Mouse (Mus musculus) neural tube, embryonic 15.5 days (tissue): ENCODE results near the gene Mmrn2. TPM values are rescaled to one million over a fixed set of nuclear protein-coding genes. Genes with fewer than 3 reads are reported as not detected.

Experiments used
- ATAC-seq: fragments of 200-750 bp; cut with Nextera tagmentation; 2 replicates; pipeline ENCODE4 v1.8.0; 2017; ENCODE audit warnings: mild to moderate bottlenecking, moderate TSS enrichment, moderate library complexity; ENCODE audit not compliant: low FRiP score
- H3K27ac ChIP-seq: fragments of 300-500 bp; sonication (generic); replicated peaks from 2 replicates; pipeline ENCODE4 v1.5.1; 2015; ENCODE audit warnings: mild to moderate bottlenecking, inconsistent platforms
- H3K27me3 ChIP-seq: fragments of 300-500 bp; sonication (generic); replicated peaks from 2 replicates; pipeline ENCODE4 v1.6.1; 2015; ENCODE audit warnings: inconsistent platforms
- H3K36me3 ChIP-seq: fragments of 300-500 bp; sonication (generic); 2 replicates; pipeline ENCODE4 v1.6.1; 2015; ENCODE audit warnings: inconsistent platforms
- H3K4me1 ChIP-seq: fragments of 300-500 bp; sonication (generic); 2 replicates; pipeline ENCODE4 v1.6.1; 2015; ENCODE audit warnings: inconsistent platforms
- H3K4me2 ChIP-seq: fragments of 300-500 bp; sonication (generic); 2 replicates; pipeline ENCODE4 v1.6.1; 2015; ENCODE audit warnings: inconsistent platforms, mild to moderate bottlenecking, moderate library complexity
- H3K4me3 ChIP-seq: fragments of 300-500 bp; sonication (generic); replicated peaks from 2 replicates; pipeline ENCODE4 v1.5.1; 2015; ENCODE audit warnings: mild to moderate bottlenecking, inconsistent platforms
- H3K9ac ChIP-seq: fragments of 300-500 bp; sonication (generic); replicated peaks from 2 replicates; pipeline ENCODE4 v1.6.1; 2015; ENCODE audit warnings: mild to moderate bottlenecking, inconsistent platforms
- H3K9me3 ChIP-seq: fragments of 300-500 bp; sonication (generic); replicated peaks from 2 replicates; pipeline ENCODE4 v1.6.1; 2016; ENCODE audit warnings: inconsistent platforms
- WGBS: fragments of 180-500 bp; shearing (Covaris S2); methylation state at CpG from one replicate; pipeline ENCODE4 v1.1.7; 2015; ENCODE audit warnings: mixed read lengths; 5-methylcytosine and 5-hydroxymethylcytosine counted together
- polyA plus RNA-seq: library from polyadenylated mRNA; unstranded; fragments of >200 nt; fragmentation: Nextera tagmentation; extraction: Ambion mirVana; gene quantifications from 2 replicates; pipeline ENCODE4 v1.2.1, GENCODE M21; 2015

Mmrn2 gene
- polyA plus RNA-seq, 1 experiment from 2014 or later, result 3.3 TPM

DNA sequence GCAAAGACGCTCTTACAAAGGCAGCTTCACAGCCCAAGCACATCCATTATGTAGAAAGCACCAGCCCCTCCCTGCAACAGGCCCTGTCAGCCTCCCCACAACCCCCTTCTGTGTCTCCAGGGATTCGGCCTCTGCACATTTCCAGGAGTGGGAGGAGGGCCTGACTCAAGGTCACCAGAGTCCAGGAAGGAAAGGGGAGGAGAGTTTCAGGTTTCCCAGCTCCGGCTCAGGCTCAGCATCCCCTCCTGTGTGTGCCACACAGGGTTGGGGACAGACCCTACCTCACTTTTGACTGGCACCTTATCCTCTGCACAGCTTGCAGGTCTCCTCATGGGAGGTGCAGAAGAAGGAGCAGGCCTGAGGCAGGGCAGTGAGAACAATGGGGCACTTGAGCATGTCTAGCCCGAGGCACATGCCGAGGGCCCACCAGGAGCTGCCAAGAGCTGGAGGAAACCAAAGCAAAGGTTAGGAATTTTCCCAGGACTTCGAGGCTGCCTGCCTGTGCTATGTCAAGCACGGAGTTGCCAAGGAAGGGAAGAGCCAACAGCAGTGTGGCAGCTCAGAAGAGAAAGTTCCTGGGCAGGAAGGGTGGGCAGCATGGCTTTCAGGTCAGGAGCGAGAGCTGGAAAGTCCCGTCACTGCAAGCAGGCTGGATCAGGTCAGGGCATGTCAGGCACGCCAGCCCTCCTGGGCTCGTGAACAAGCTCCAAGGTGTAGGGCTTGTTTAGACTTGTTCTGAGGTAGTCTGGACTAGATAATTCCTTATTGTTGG lies 3.5 kb downstream of the Mmrn2 start:
- Histone ChIP-seq H3K27ac (peak overlapping the region; percentile 61), H3K4me1 (peaks cover 20% of the 10 kb centered on the region), H3K27me3 (no peaks in the 10 kb centered on the region), H3K9ac (no peak overlapping the region), H3K9me3 (no peaks in the 10 kb centered on the region), H3K4me2 (no peak overlapping the region), H3K4me3 (no peak overlapping the region), H3K36me3 (no peaks in the 10 kb centered on the region)
- peak; percentile 45 for ATAC-seq
- WGBS, result 48% methylated on average over 11 of the region's 11 CpGs

DNA sequence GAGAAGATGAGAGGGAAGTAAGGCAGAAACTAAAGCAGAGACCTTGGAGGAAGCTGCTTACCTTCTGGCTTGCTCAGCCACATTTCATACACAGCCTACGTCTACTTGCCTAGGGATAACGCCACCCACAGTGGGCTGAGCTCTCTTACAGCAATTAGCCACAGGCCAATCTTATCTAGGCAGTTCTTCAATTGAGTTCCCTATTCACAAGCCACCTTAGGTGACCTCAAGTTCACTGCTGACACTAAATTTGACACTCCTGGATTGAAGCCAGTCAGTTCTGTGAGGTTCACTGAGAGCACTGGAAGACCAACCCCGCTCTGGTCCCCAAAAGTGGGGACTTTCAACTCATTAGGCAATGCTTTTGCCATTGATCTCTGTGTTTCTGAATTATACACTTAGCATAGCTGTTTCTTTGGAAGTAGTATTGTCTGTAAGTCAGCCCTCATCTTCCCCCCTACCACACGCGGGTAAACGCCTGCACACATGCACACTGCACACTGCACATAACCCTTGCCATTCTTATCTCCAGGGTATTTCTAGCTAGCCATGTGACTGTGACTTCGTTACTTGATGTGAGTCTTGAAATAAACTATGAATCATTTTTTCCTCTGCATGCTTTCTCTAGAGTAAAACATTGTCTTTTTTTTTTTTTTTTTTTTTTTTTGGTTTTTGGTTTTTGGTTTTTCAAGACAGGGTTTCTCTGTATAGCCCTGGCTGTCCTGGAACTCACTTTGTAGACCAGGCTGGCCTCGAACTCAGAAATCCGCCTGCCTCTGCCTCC lies 7.8 kb downstream of the Mmrn2 start:
- no peak overlapping the region for H3K4me3 ChIP-seq
- H3K27me3 ChIP-seq, result no peaks in the 10 kb centered on the region
- no peak overlapping the region for H3K4me2 ChIP-seq
- no peak overlapping the region for H3K27ac ChIP-seq
- H3K9ac ChIP-seq, result no peak overlapping the region
- 95% methylated on average over 9 of the region's 9 CpGs for WGBS
- H3K9me3 ChIP-seq, result no peaks in the 10 kb centered on the region
- no peaks in the 10 kb centered on the region for H3K36me3 ChIP-seq
- H3K4me1 ChIP-seq, result peaks cover 7% of the 10 kb centered on the region
- ATAC-seq, result no peak

DNA sequence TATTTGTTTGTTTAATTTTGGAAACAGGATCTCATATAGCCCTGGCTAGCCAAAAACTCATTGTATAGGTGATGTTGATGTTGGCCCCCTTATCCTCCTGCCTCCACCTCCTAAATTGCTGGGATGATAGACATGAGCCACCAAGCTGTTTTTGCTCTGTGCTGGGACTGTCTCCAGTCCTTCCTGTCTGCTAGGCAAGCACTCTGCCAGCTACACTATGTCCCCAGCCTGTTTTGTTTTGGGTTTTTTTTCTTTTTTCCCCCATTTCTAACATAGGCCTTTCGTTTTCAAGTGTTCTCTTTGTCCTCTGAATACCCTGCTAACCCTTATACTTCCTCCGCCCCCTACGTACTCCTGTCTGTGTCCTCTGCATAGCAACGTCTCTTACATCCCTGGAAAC lies 18.0 kb downstream of the Mmrn2 start:
- Histone ChIP-seq H3K4me2 (no peak overlapping the region), H3K9ac (no peak overlapping the region), H3K27ac (no peak overlapping the region), H3K4me3 (no peak overlapping the region), H3K9me3 (no peaks in the 10 kb centered on the region), H3K27me3 (no peaks in the 10 kb centered on the region), H3K36me3 (peaks cover 3% of the 10 kb centered on the region; the same call in 1 of the 2 replicates), H3K4me1 (no peaks in the 10 kb centered on the region)
- WGBS, result 65% methylated on average over 4 of the region's 4 CpGs
- no peak for ATAC-seq

DNA sequence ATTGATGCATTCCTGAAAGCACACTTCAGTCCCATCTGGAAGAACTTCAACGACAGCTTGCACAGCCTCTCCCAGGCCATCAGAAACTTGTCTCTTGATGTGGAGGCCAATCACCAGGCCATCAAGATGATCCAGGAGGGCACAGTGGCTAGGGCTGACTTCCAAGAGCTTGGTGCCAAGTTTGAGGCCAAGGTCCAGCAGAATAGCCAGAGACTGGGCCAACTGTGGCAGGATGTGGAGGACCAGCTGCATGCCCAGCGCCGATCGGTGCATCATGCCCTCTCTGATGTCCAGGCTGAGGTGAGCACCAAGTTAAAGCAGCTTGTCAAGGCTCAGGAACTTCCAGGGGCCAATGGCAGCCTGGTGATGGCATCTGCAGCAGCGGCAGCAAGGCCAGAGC lies 22.6 kb downstream of the Mmrn2 start:
- Histone ChIP-seq H3K36me3 (peaks cover 12% of the 10 kb centered on the region), H3K4me3 (no peak overlapping the region), H3K4me2 (no peak overlapping the region), H3K9me3 (no peaks in the 10 kb centered on the region), H3K27me3 (no peaks in the 10 kb centered on the region), H3K27ac (no peak overlapping the region), H3K9ac (no peak overlapping the region), H3K4me1 (no peaks in the 10 kb centered on the region)
- no peak for ATAC-seq
- 95% methylated on average over 5 of the region's 5 CpGs for WGBS

DNA sequence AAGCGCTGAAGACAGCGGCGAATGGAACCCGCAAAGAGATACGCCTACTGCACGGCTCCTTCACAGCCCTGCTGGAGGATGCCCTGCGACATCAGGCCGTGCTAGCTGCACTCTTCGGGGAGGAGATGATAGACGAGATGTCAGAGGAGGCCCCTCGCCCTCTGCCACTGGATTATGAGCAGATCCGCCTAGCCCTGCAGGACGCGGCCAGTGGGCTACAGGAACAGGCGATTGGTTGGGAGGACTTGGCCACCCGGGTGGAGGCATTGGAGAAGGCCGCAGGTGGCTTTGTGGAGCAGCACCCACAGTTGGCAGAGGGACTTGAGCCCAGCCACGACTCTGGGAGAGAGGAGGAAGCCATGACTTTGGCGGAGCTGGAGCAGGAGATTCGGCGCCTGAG lies 23.6 kb downstream of the Mmrn2 start:
- H3K9me3 ChIP-seq, result no peaks in the 10 kb centered on the region
- peaks cover 12% of the 10 kb centered on the region for H3K36me3 ChIP-seq
- ATAC-seq, result no peak
- no peaks in the 10 kb centered on the region for H3K27me3 ChIP-seq
- H3K27ac ChIP-seq, result no peak overlapping the region
- no peaks in the 10 kb centered on the region for H3K4me1 ChIP-seq
- 93% methylated on average over 21 of the region's 21 CpGs for WGBS
- H3K9ac ChIP-seq, result no peak overlapping the region
- H3K4me3 ChIP-seq, result no peak overlapping the region
- no peak overlapping the region for H3K4me2 ChIP-seq

DNA sequence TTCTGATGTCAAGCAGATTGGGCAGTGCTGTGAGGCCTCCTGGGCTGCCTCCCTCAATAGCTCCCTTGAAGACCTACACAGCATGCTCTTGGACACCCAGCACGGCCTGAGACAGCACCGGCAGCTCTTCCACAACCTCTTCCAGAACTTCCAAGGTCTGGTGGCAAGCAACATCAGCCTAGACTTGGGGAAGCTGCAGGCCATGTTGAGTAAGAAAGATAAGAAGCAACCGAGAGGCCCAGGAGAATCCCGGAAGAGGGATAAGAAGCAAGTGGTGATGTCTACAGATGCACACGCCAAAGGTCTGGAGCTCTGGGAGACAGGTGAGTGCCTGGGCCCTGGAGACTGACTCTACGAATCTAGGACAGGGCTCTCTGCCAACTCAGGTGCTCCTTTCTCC lies 24.0 kb downstream of the Mmrn2 start:
- Histone ChIP-seq H3K4me1 (no peaks in the 10 kb centered on the region), H3K4me3 (no peak overlapping the region), H3K36me3 (peaks cover 12% of the 10 kb centered on the region), H3K27me3 (no peaks in the 10 kb centered on the region), H3K9ac (no peak overlapping the region), H3K4me2 (no peak overlapping the region), H3K9me3 (no peaks in the 10 kb centered on the region), H3K27ac (no peak overlapping the region)
- ATAC-seq, result no peak
- 95% methylated on average over 6 of the region's 6 CpGs for WGBS

DNA sequence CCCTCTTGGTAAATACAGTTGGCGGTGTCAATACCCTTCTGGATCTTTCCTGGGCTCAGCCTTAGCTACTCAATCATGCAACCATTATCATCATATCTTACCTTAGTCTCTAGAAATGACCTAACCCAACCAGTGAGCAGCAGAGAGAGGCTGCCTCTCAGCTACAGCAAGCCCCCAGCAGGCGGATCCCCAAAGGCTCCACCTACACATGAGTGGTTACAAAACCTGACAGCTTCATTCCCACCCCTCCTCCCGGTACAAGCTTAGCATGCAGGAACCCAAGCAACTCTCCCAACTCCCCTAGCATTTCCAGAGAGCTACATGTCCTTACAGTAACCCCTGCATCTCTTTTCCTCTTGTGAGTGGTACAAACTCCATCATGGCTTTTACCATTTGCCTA lies 24.8 kb downstream of the Mmrn2 start:
- H3K27me3 ChIP-seq, result no peaks in the 10 kb centered on the region
- ATAC-seq, result no peak
- 93% methylated on average over 3 of the region's 3 CpGs for WGBS
- no peak overlapping the region for H3K9ac ChIP-seq
- no peak overlapping the region for H3K4me2 ChIP-seq
- H3K27ac ChIP-seq, result no peak overlapping the region
- no peak overlapping the region for H3K4me3 ChIP-seq
- H3K4me1 ChIP-seq, result no peaks in the 10 kb centered on the region
- no peaks in the 10 kb centered on the region for H3K9me3 ChIP-seq
- H3K36me3 ChIP-seq, result peaks cover 13% of the 10 kb centered on the region

DNA sequence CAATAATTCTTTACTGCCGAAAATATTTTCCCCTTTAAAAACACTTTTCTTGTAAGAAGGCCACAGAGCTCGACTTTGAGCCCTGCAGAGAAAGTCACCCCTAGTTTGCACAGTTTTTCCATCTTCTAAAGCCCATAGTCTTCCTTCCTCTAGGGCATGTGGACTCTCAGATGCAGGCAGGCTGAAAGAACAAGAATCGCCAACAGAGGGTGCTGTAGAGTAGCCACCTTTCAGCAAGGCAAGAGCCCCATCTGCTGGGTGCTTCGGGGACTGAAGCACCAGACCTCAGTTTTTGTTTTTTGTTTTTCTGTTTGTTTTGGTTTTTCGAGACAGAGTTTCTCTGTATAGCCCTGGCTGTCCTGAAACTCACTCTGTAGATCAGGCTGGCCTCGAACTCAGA lies 25.9 kb downstream of the Mmrn2 start:
- WGBS, result 54% methylated on average over 6 of the region's 6 CpGs
- no peaks in the 10 kb centered on the region for H3K27me3 ChIP-seq
- H3K9me3 ChIP-seq, result no peaks in the 10 kb centered on the region
- no peak overlapping the region for H3K27ac ChIP-seq
- H3K4me2 ChIP-seq, result no peak overlapping the region
- no peak for ATAC-seq
- H3K4me3 ChIP-seq, result no peak overlapping the region
- H3K4me1 ChIP-seq, result no peaks in the 10 kb centered on the region
- H3K9ac ChIP-seq, result no peak overlapping the region
- peaks cover 16% of the 10 kb centered on the region for H3K36me3 ChIP-seq

DNA sequence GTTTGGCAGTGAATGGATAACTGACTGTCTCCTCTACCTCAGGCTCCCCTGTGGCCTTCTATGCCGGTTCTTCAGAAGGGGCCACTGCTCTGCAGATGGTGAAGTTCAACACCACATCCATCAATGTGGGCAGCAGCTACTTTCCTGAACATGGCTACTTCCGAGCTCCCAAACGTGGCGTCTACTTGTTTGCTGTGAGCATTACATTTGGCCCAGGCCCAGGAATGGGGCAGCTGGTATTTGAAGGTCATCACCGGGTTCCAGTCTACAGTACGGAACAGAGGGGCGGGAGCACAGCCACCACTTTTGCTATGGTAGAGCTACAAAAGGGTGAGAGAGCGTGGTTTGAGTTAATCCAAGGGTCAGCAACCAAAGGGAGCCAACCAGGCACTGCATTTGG lies 27.6 kb downstream of the Mmrn2 start:
- ATAC-seq, result no peak
- Histone ChIP-seq H3K27ac (no peak overlapping the region), H3K9me3 (no peaks in the 10 kb centered on the region), H3K4me2 (no peak overlapping the region), H3K4me3 (no peak overlapping the region), H3K9ac (no peak overlapping the region), H3K4me1 (no peaks in the 10 kb centered on the region), H3K27me3 (no peaks in the 10 kb centered on the region), H3K36me3 (peaks cover 22% of the 10 kb centered on the region)
- whole genome bisulfite sequencing, result 89% methylated on average over 8 of the region's 8 CpGs

DNA sequence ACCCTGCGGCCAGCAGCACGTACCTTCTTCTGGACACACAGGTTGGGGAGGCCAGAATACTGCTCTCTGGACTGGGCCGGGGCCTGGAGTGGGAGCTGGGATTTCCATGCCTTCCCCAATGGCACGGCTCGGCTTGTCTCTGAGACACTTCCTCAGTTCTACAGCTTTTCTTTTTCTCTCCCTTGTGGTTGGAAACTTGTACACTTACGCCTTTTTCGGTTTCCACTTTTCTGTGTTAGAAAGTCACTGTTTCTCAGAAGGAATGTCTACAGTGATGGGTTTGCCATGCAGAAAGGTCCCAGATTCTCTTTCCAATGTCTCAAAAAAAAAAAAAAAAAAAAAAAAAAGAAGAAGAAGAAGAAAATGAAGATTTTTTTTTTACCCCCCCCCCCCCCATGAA lies 28.2 kb downstream of the Mmrn2 start:
- Histone ChIP-seq H3K27me3 (no peaks in the 10 kb centered on the region), H3K4me1 (no peaks in the 10 kb centered on the region), H3K27ac (no peak overlapping the region), H3K9ac (no peak overlapping the region), H3K9me3 (no peaks in the 10 kb centered on the region), H3K4me2 (no peak overlapping the region), H3K36me3 (peaks cover 23% of the 10 kb centered on the region), H3K4me3 (no peak overlapping the region)
- 98% methylated on average over 7 of the region's 7 CpGs for WGBS
- ATAC-seq, result no peak

DNA sequence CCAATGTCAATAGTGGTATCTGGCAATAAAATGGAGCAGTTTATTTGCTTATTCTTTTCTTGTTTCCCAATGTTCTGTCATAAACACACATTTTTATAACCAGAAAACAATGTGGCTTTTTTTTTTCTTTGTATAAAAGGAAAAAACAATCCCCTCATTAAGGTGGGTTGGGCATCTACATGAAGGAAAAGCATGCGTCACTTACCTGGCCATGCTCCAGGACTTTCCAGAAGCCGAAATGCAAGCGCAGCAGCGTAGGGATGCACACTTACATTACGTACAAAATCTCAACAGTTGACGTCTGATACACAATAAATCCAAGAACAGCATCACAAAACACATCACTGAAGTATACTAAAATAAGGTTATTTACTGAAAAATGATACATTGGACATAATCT lies 35.5 kb downstream of the Mmrn2 start:
- H3K27ac ChIP-seq, result no peak overlapping the region
- H3K36me3 ChIP-seq, result peaks cover 49% of the 10 kb centered on the region
- no peaks in the 10 kb centered on the region for H3K27me3 ChIP-seq
- no peak overlapping the region for H3K4me2 ChIP-seq
- WGBS, result 96% methylated on average over 6 of the region's 6 CpGs
- no peak overlapping the region for H3K9ac ChIP-seq
- no peaks in the 10 kb centered on the region for H3K9me3 ChIP-seq
- no peak overlapping the region for H3K4me3 ChIP-seq
- ATAC-seq, result no peak
- no peaks in the 10 kb centered on the region for H3K4me1 ChIP-seq

DNA sequence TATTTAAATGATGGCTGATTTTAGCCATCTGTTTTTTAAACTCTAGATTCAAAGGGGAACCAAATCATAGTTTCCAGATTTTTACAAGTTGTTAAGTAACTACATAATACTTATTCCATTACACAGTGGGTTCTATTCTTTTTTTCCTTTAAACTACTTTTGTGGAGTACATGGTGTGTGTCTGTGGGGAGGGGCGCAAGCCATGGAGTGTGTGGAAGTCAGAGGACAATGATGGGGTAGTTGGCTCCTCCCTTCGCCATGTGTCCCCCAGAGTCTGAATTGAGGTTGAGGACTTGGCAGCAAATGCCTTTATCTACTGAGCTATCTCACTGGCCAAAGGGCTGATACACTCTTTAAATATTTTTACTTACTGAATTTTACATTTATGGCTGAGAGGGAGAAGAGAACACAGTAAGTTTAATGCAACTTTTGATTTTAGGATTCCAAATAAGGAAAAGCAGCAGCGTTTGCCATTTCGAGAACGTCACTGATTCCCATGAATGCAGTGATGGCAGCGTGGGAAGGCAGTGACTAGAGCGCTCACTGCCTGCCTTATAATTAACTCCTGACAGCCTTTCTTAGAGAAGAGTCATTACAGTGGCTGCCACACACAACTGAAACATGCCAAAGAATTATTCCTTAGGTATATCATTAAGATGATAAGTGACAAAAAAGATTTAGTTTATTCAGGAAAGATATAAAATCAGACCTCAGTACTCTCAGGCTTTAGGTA lies 37.1 kb downstream of the Mmrn2 start:
- H3K36me3 ChIP-seq, result peaks cover 52% of the 10 kb centered on the region
- no peaks in the 10 kb centered on the region for H3K9me3 ChIP-seq
- H3K27ac ChIP-seq, result no peak overlapping the region
- H3K4me2 ChIP-seq, result no peak overlapping the region
- H3K9ac ChIP-seq, result no peak overlapping the region
- H3K4me3 ChIP-seq, result no peak overlapping the region
- no peaks in the 10 kb centered on the region for H3K4me1 ChIP-seq
- 90% methylated on average over 7 of the region's 7 CpGs for WGBS
- no peaks in the 10 kb centered on the region for H3K27me3 ChIP-seq
- no peak for ATAC-seq
